Mouse (Mus musculus): ENCODE results near the gene Gsk3b.
"Not testable (repeated sequence)": the region's sequence is repeated elsewhere in the genome, so short reads cannot be mapped to it uniquely, and the experiment has no call there.

DNA sequence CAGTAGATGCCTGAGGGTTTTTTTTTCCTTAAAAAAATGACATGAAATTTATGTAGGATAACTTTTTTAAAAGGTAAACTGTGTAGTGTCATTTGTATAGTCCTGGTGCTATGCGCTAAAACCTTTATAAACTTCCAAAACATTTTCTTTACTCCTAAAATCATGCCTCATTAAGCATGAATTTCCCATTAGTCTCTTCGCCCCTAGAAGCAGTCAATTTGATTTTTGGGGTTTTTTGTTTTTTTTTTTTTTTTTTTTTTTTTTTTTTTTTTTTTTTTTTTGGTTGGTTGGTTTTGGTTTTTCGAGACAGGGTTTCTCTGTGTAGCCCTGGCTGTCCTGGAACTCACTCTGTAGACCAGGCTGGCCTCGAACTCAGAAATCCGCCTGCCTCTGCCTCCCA, 133.7 kb downstream of the Gsk3b start:
- not testable (repeated sequence) for TF ChIP-seq EP300 (optimal IDR thresholded peaks at IDR 0.05); CTCF (IDR thresholded peaks at IDR 0.05; ENCODE audit: low read depth)
